Comparison of ENCODE assay signal across 23 mouse cellular contexts in genomic region chr6:90686812-90687211, GRCm38 (mm10).
"Had no signal": no experiment of that assay in that cellular context is flagged by ENCODE, and none has a peak within 500 bp of the region (broad histone marks: within the 10 kb centered on the region; RNA-seq: fewer than 3 reads in every experiment).

No protein-coding gene starts in this region.

- H3K4me3 ChIP-seq: embryonic facial prominence, embryonic 10.5 days; embryonic facial prominence, embryonic 12.5 days; embryonic facial prominence, embryonic 13.5 days; embryonic facial prominence, embryonic 15.5 days; erythroblast, embryonic 14.5 days; forebrain, embryonic 10.5 days; forebrain, embryonic 12.5 days; forebrain, embryonic 13.5 days; forebrain, embryonic 15.5 days; heart, adult 2 months; heart, embryonic 10.5 days; heart, embryonic 12.5 days had no signal

- H3K27ac ChIP-seq: embryonic facial prominence, embryonic 10.5 days; embryonic facial prominence, embryonic 12.5 days; embryonic facial prominence, embryonic 13.5 days; embryonic facial prominence, embryonic 15.5 days; forebrain, embryonic 10.5 days; forebrain, embryonic 12.5 days; forebrain, embryonic 13.5 days; forebrain, embryonic 15.5 days had no signal

- DNase-seq: cerebellum, postnatal 10 days; cerebellum, postnatal 14 days; cerebellum, postnatal 25 days; cerebellum, postnatal 36 days; embryo, embryonic 11 days; forebrain, postnatal 0 days; gastrocnemius, postnatal 10 days; gastrocnemius, postnatal 14 days; gastrocnemius, postnatal 36 days; heart, adult 11 months; heart, adult 18-20 months; heart, adult 2 months had no signal
